Mouse (Mus musculus) heart, embryonic 14.5 days (tissue): ENCODE data around the gene Olfr223. TPM values are rescaled to one million over a fixed set of nuclear protein-coding genes. Genes with fewer than 3 reads are reported as not detected.

Experiments used
- ATAC-seq: fragments of 200-750 bp; cut with Nextera tagmentation; 2 replicates; pipeline ENCODE4 v1.8.0; 2017; ENCODE audit warnings: low read depth, moderate TSS enrichment; ENCODE audit not compliant: insufficient number of reproducible peaks, insufficient read depth, low FRiP score
- H3K27ac ChIP-seq, 2 experiments: fragments of 200-500 bp in 1 of 2; fragments of 300-500 bp in 1 of 2; sonication (generic) in 1 of 2; replicated peaks in 1 of 2; 2 replicates each; pipeline ENCODE4 v1.5.1; 2012 to 2014; ENCODE audit warnings: low read depth in 2 of 2, low read length in 2 of 2, control low read depth in 1 of 2, mild to moderate bottlenecking in 1 of 2, mixed read lengths in 1 of 2; ENCODE audit not compliant: control insufficient read depth in 1 of 2, insufficient read depth in 1 of 2
- H3K27me3 ChIP-seq: fragments of 300-500 bp; sonication (generic); 2 replicates; pipeline ENCODE4 v1.6.1; 2014; ENCODE audit warnings: mild to moderate bottlenecking, low read length, control low read depth; ENCODE audit not compliant: control insufficient read depth, insufficient read depth
- H3K36me3 ChIP-seq: fragments of 300-500 bp; sonication (generic); 2 replicates; pipeline ENCODE4 v1.6.1; 2014; ENCODE audit warnings: mild to moderate bottlenecking, control low read depth, low read length, mixed read lengths; ENCODE audit not compliant: control insufficient read depth, insufficient read depth
- H3K4me1 ChIP-seq, 2 experiments: fragments of 200-500 bp in 1 of 2; fragments of 300-500 bp in 1 of 2; sonication (generic) in 1 of 2; 2 replicates each; pipeline ENCODE4 v1.6.1; 2012 to 2014; ENCODE audit warnings: low read length in 2 of 2, control low read depth in 1 of 2, mixed read lengths in 1 of 2; ENCODE audit not compliant: control insufficient read depth in 2 of 2, insufficient read depth in 2 of 2
- H3K4me2 ChIP-seq: fragments of 300-500 bp; sonication (generic); 2 replicates; pipeline ENCODE4 v1.6.1; 2014; ENCODE audit warnings: mild to moderate bottlenecking, low read length
- H3K4me3 ChIP-seq, 2 experiments: fragments of 200-500 bp in 1 of 2; fragments of 300-500 bp in 1 of 2; sonication (generic) in 1 of 2; 2 replicates each; pipeline ENCODE4 v1.5.1; 2012 to 2014; ENCODE audit warnings: low read length in 2 of 2, mild to moderate bottlenecking in 2 of 2, control low read depth in 1 of 2, low read depth in 1 of 2, moderate library complexity in 1 of 2; ENCODE audit not compliant: control insufficient read depth in 1 of 2, insufficient read depth in 1 of 2
- H3K9ac ChIP-seq: fragments of 300-500 bp; sonication (generic); 2 replicates; pipeline ENCODE4 v1.6.1; 2014; ENCODE audit warnings: mild to moderate bottlenecking, low read length
- H3K9me3 ChIP-seq: fragments of 300-500 bp; sonication (generic); 2 replicates; pipeline ENCODE4 v1.6.1; 2016; ENCODE audit warnings: low read length, control low read depth; ENCODE audit not compliant: control insufficient read depth
- WGBS: fragments of 180-500 bp; shearing (Covaris S2); extraction: QIAGEN DNeasy Blood & Tissue Kit; methylation state at CpG from one replicate; pipeline ENCODE4 v1.1.7; 2014; 5-methylcytosine and 5-hydroxymethylcytosine counted together
- polyA plus RNA-seq: library from polyadenylated mRNA; unstranded; fragments of >200 nt; fragmentation: Nextera tagmentation; extraction: Ambion mirVana; gene quantifications from 2 replicates; pipeline ENCODE4 v1.2.1, GENCODE M21; 2014

The Olfr223 gene
- not detected in 2 replicates for polyA plus RNA-seq

DNA sequence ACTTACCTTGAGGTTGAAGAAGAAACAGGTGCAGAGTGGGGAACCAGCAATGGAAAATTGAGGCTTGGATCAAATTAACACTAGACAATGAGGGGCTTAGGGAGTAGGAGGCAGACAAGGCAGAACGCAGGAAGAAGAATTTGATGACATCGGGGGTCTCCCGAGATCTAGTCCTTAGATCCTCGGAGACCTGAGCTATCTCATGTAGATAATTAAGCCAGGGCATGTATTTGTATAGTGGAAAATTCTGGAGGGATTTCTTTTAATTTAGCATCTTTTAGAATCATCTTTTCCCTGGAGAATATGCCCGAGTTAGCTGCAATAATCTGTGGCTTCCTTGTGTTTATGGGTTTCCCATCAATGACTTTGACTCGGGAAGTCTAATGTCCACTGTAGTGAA is at the start of gene Olfr223:
Gene Olfr223 (minus strand): TSS at position 101 of the 400 bp plus-strand sequence.
- ATAC-seq: no peak
- Histone ChIP-seq H3K9ac (no peak within 1 kb of the TSS), H3K27ac (no peak within 1 kb of the TSS), H3K4me2 (no peak within 1 kb of the TSS), H3K27me3 (no peaks in the 10 kb centered on the region), H3K4me3 (no peak within 1 kb of the TSS), H3K36me3 (no peaks in the 10 kb centered on the region), H3K4me1 (no peaks in the 10 kb centered on the region), H3K9me3 (no peaks in the 10 kb centered on the region)
- 71% methylated on average over 6 of the region's 6 CpGs for WGBS

DNA sequence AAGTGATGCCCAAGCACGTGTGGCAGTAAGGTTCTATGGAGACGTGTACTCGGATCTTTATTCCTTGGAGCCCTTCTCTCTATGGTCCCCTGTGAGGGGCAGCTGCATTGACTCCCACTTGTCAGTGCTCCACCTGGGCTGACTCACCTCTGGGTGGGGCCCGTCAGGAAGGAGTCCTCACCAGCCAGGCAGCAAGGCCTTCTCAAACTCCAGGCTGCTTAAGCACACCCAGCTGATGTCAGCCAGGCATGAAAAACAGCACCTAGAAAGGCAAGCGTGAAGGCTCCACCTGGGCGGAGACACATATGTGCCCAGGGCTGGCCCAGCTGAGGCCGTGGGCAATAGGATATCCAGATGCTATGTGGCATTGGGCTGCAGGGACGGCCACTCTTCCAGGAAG is 49.3 kb upstream of the Olfr223 start:
- no peak overlapping the region for H3K27ac ChIP-seq

DNA sequence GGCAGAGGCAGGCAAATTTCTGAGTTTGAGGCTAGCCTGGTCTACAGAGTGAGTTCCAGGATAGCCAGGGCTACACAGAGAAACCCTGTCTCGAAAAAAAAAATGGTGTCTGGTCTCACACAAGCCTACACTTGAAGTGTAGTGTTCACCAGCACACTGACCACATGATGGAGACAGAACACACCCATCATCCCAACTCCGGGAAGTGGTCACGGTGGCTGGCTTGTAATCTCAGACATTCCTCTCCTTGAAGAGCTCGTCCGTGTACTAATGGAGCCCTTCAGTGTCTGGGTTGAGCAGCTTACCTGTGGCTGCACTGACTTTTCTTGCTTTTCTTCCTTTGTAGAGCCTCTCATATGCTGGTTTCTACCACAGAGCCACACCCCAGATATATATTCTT is 48.1 kb upstream of the Olfr223 start:
- ATAC-seq: no peak
- H3K27me3 ChIP-seq: no peaks in the 10 kb centered on the region
- no peaks in the 10 kb centered on the region for H3K36me3 ChIP-seq
- peaks cover 0 to 2% of the 10 kb centered on the region in 2 experiments; a peak in 2 of 4 replicates for H3K4me1 ChIP-seq
- H3K4me2 ChIP-seq: no peak overlapping the region
- H3K9me3 ChIP-seq: no peaks in the 10 kb centered on the region
- H3K27ac ChIP-seq: no peak overlapping the region
- 21% methylated on average over 5 of the region's 5 CpGs for WGBS
- H3K9ac ChIP-seq: no peak overlapping the region
- H3K4me3 ChIP-seq: no peak overlapping the region

More for the DNA sequence above, 49.3 kb upstream of the Olfr223 start:
- Histone ChIP-seq H3K27me3 (no peaks in the 10 kb centered on the region), H3K36me3 (no peaks in the 10 kb centered on the region), H3K4me2 (no peak overlapping the region), H3K4me3 (no peak overlapping the region), H3K9ac (no peak overlapping the region), H3K4me1 (peaks cover 0 to 2% of the 10 kb centered on the region in 2 experiments; a peak in 2 of 4 replicates), H3K9me3 (no peaks in the 10 kb centered on the region)
- no peak for ATAC-seq
- WGBS: 87% methylated on average over 8 of the region's 8 CpGs

GRCm38 (mm10) chr11:59639957-59640643 is 47.0 kb upstream of the Olfr223 start:
- Histone ChIP-seq H3K27me3 (no peaks in the 10 kb centered on the region), H3K4me3 (no peak overlapping the region), H3K4me1 (peaks cover 0 to 4% of the 10 kb centered on the region in 2 experiments; a peak in 1 of 4 replicates), H3K36me3 (no peaks in the 10 kb centered on the region), H3K9ac (no peak overlapping the region), H3K9me3 (no peaks in the 10 kb centered on the region), H3K27ac (no peak overlapping the region), H3K4me2 (no peak overlapping the region)
- ATAC-seq: no peak
- WGBS: 68% methylated on average over 4 of the region's 4 CpGs

- H3K4me3 ChIP-seq: no peak overlapping the region
- H3K9ac ChIP-seq: no peak overlapping the region
- WGBS: 65% methylated on average over 7 of the region's 7 CpGs
- H3K36me3 ChIP-seq: no peaks in the 10 kb centered on the region
- no peak overlapping the region for H3K27ac ChIP-seq
- H3K9me3 ChIP-seq: no peaks in the 10 kb centered on the region
- no peak for ATAC-seq
- H3K4me1 ChIP-seq: peaks cover 0 to 2% of the 10 kb centered on the region in 2 experiments; a peak in 1 of 4 replicates
- H3K27me3 ChIP-seq: no peaks in the 10 kb centered on the region
- H3K4me2 ChIP-seq: no peak overlapping the region
Measured at GRCm38 (mm10) chr11:59636695-59637414, 43.8 kb upstream of the Olfr223 start.

DNA sequence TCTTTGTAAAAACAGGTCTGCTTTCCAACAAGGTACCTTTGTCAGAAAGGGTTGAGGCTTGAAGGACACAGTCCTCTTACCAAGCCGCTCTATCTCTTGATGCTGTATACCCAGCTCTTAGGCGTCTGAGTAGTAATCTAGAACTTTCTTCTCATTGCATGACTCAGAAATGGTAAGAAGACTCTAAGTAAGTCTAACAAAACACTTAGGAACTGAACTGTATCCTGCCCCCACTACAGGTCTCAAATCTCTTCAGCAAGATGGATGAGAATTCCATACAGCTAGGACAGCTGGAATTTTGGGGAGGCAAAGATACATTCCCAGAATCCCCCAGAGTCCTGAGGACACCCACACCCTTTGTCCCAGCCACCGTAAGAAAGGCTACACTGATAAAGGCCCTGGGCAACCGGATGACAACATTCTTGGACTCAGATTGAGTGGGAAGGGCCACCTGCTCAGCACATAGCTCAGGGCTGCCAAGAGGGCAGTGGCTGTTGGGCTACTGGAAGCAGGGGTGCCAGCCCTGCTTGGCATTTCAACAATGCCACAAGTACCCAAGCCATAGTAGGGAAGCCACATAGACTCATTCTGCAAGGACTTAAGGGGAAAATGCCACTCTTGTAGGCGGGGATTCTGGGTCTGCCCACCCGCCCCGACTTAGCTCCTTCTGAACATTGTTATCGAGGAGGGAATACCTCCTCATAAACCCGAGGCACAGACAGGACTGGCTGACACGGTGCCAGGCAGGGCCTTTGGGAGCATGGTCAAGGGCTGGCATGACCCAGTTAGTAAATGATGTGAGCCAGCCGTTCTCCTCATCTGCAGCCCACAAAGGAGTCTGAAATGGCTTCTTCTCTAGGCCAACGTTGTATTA is 43.0 kb upstream of the Olfr223 start:
- WGBS: 67% methylated on average over 12 of the region's 12 CpGs
- H3K4me2 ChIP-seq: no peak overlapping the region
- peaks cover 0 to 2% of the 10 kb centered on the region in 2 experiments; a peak in 1 of 4 replicates for H3K4me1 ChIP-seq
- no peaks in the 10 kb centered on the region for H3K36me3 ChIP-seq
- ATAC-seq: no peak
- H3K9ac ChIP-seq: no peak overlapping the region
- H3K4me3 ChIP-seq: no peak overlapping the region
- no peaks in the 10 kb centered on the region for H3K27me3 ChIP-seq
- H3K9me3 ChIP-seq: no peaks in the 10 kb centered on the region
- no peak overlapping the region for H3K27ac ChIP-seq

- ATAC-seq: no peak
- 85% methylated on average over 9 of the region's 9 CpGs for WGBS
- no peak overlapping the region for H3K27ac ChIP-seq
- H3K27me3 ChIP-seq: no peaks in the 10 kb centered on the region
- H3K9me3 ChIP-seq: no peaks in the 10 kb centered on the region
- H3K4me2 ChIP-seq: no peak overlapping the region
- no peak overlapping the region for H3K4me3 ChIP-seq
- no peaks in the 10 kb centered on the region for H3K36me3 ChIP-seq
- no peak overlapping the region for H3K9ac ChIP-seq
- peaks cover 0 to 2% of the 10 kb centered on the region in 2 experiments; a peak in 1 of 4 replicates for H3K4me1 ChIP-seq
Measured at GRCm38 (mm10) chr11:59635251-59635795, 42.2 kb upstream of the Olfr223 start.
